In genomic region chr10:90826939-90827338, GRCm38 (mm10) we compare ENCODE assay signal across 12 mouse cellular contexts.
DNase-seq lines count a peak whose midpoint lies in the region; ATAC-seq and TF ChIP-seq lines count a peak whose summit lies in the region.
"Had no signal": no experiment of that assay in that cellular context is flagged by ENCODE, and none has a peak within 500 bp of the region (broad histone marks: within the 10 kb centered on the region; RNA-seq: fewer than 3 reads in every experiment).

No protein-coding gene starts in this region.

- CTCF ChIA-PET in Patski (lab: Charles Lee), result no interaction called here

- no peak for ATAC-seq in forebrain, postnatal 0 days
- no peak for ATAC-seq in Patski
- ATAC-seq: intestine, embryonic 16.5 days had no signal

- H3K9ac ChIP-seq in forebrain, postnatal 0 days, result no peak overlapping the region
- H3K9ac ChIP-seq: limb, embryonic 12.5 days had no signal

- no peak overlapping the region for H3K4me2 ChIP-seq in forebrain, postnatal 0 days (ENCODE audit: low read depth)
- H3K4me2 ChIP-seq: limb, embryonic 12.5 days had no signal

- H3K9me3 ChIP-seq in forebrain, embryonic 10.5 days, result no peaks in the 10 kb centered on the region
- H3K9me3 ChIP-seq in forebrain, postnatal 0 days (ENCODE audit: low read length), result no peaks in the 10 kb centered on the region
- H3K9me3 ChIP-seq: limb, embryonic 12.5 days had no signal

- peak; percentile 34 for DNase-seq in forebrain, embryonic 10.5 days (ENCODE audit: extremely low spot score, low spot score)
- DNase-seq in forebrain, postnatal 0 days, result no peak
- peak; percentile 25 for DNase-seq in kidney, postnatal 14 days
- DNase-seq in kidney, postnatal 25 days, result no peak
- DNase-seq in Patski (ENCODE audit: low read depth, low spot score), result peak; percentile 12
- DNase-seq in mesoderm, embryonic 11.5 days (ENCODE audit: low read depth, low spot score), result peak; percentile 63
- DNase-seq in layer of hippocampus, postnatal 25 days (ENCODE audit: extremely low spot score in 1 of 2, low spot score in 1 of 2), result no peak
- DNase-seq in spleen, postnatal 10 days (ENCODE audit: low spot score in 2 of 2), result no peak
- DNase-seq: cerebellum, adult 18-20 months had no signal

- no peak overlapping the region for H3K4me3 ChIP-seq in forebrain, embryonic 10.5 days
- H3K4me3 ChIP-seq in forebrain, postnatal 0 days (ENCODE audit: low read depth, low read length), result no peak overlapping the region
- H3K4me3 ChIP-seq: erythroblast, embryonic 14.5 days; limb, embryonic 12.5 days had no signal

- no peaks in the 10 kb centered on the region for H3K36me3 ChIP-seq in forebrain, embryonic 10.5 days (replicated peaks)
- H3K36me3 ChIP-seq in forebrain, postnatal 0 days (ENCODE audit: insufficient read depth), result no peaks in the 10 kb centered on the region
- H3K36me3 ChIP-seq: limb, embryonic 12.5 days had no signal

- TF ChIP-seq CTCF in forebrain, postnatal 0 days (IDR thresholded peaks at IDR 0.05; ENCODE audit: low read depth), result no peak
- TF ChIP-seq CTCF in Patski (IDR thresholded peaks at IDR 0.05), result no peak

- H3K27me3 ChIP-seq in forebrain, embryonic 10.5 days (ENCODE audit: poor library complexity, severe bottlenecking), result peaks cover 73% of the 10 kb centered on the region
- H3K27me3 ChIP-seq in forebrain, postnatal 0 days (ENCODE audit: insufficient read depth, low read length), result peaks cover 2% of the 10 kb centered on the region; the same call in 1 of the 2 replicates
- peaks cover 51% of the 10 kb centered on the region for H3K27me3 ChIP-seq in Patski

- in situ Hi-C loops in Patski (cut with MboI; ENCODE audit: low pct_unique_long_range_greater_than_20kb), result no loop called here

- H3K4me1 ChIP-seq in forebrain, embryonic 10.5 days, result peaks cover 35% of the 10 kb centered on the region
- peaks cover 6% of the 10 kb centered on the region; the same call in 1 of the 2 replicates for H3K4me1 ChIP-seq in forebrain, postnatal 0 days (ENCODE audit: insufficient read depth)

- POLR2A ChIA-PET in Patski (lab: Charles Lee), result no interaction called here

- WGBS in forebrain, embryonic 10.5 days, result 15% methylated on average over 4 of the region's 4 CpGs
- WGBS in forebrain, postnatal 0 days, result 21% methylated on average over 4 of the region's 4 CpGs

- H3K27ac ChIP-seq in forebrain, embryonic 10.5 days, result no peak overlapping the region
- H3K27ac ChIP-seq in forebrain, postnatal 0 days (ENCODE audit: low read depth, low read length), result no peak overlapping the region
- H3K27ac ChIP-seq: limb, embryonic 12.5 days had no signal

Comparison
In these comparisons a context has a peak if more than half of its experiments do, and no peak if none do; other contexts are left out.
1. DNase-seq: peak in forebrain, embryonic 10.5 days (single experiment), kidney, postnatal 14 days (single experiment), Patski (single experiment) and mesoderm, embryonic 11.5 days (single experiment); none in forebrain, postnatal 0 days (single experiment), kidney, postnatal 25 days (0 of 2), layer of hippocampus, postnatal 25 days (0 of 2) and spleen, postnatal 10 days (0 of 2).